Mouse (Mus musculus) bone marrow, adult 2 months (tissue): ENCODE measurements around the gene Tymp.

ENCODE experiments used
- CTCF ChIP-seq: fragments of 200-500 bp; IDR thresholded peaks from 2 replicates; pipeline ENCODE4 v1.5.1; 2011; ENCODE audit warnings: low read length, control low read depth; ENCODE audit not compliant: control insufficient read depth, insufficient read depth
- POLR2A ChIP-seq: fragments of 200-500 bp; IDR thresholded peaks from 2 replicates; pipeline ENCODE4 v1.6.1; 2011; ENCODE audit warnings: low read depth, mild to moderate bottlenecking, control low read depth, low read length, borderline replicate concordance; ENCODE audit not compliant: control insufficient read depth

- TF ChIP-seq POLR2A (no peak), CTCF (no peak)
These were observed 4.3 kb downstream of the Tymp start for GRCm38 (mm10) chr15:89372536-89372935.
